Mouse (Mus musculus): ENCODE data around the gene Evpl. TPM values are rescaled to one million over a fixed set of nuclear protein-coding genes. Genes with fewer than 3 reads are reported as not detected.
A peak's percentile ranks its signal among the peaks of the same experiment; 100 is the strongest.

Evpl gene
- polyA plus RNA-seq, 1 experiment from 2014 or later: 0.35 TPM

- no peak overlapping the region for H3K27ac ChIP-seq
- H3K9me3 ChIP-seq: no peaks in the 10 kb centered on the region
- H3K27me3 ChIP-seq: no peaks in the 10 kb centered on the region
- H3K9ac ChIP-seq: peak overlapping the region; percentile 93
- H3K4me2 ChIP-seq: peak overlapping the region; percentile 98
- 63% methylated on average over 12 of the region's 12 CpGs for WGBS
- H3K36me3 ChIP-seq: peaks cover 33% of the 10 kb centered on the region
- ATAC-seq (ENCODE audit: low FRiP score): no peak
- H3K4me1 ChIP-seq (replicated peaks): peaks cover 36% of the 10 kb centered on the region
- peak overlapping the region; percentile 99 for H3K4me3 ChIP-seq
These were observed 35.0 kb upstream of the Evpl start for GRCm38 (mm10) chr11:116272589-116273468.

GRCm38 (mm10) chr11:116269560-116269959, 31.7 kb upstream of the Evpl start:
- 92% methylated on average over 8 of the region's 8 CpGs for WGBS
- H3K4me3 ChIP-seq: no peak overlapping the region
- H3K4me1 ChIP-seq (replicated peaks): peaks cover 32% of the 10 kb centered on the region
- H3K27me3 ChIP-seq: no peaks in the 10 kb centered on the region
- H3K27ac ChIP-seq: no peak overlapping the region
- no peak overlapping the region for H3K4me2 ChIP-seq
- no peak overlapping the region for H3K9ac ChIP-seq
- no peak for ATAC-seq (ENCODE audit: low FRiP score)
- H3K9me3 ChIP-seq: no peaks in the 10 kb centered on the region
- H3K36me3 ChIP-seq: peaks cover 64% of the 10 kb centered on the region

GRCm38 (mm10) chr11:116268313-116268712, 30.4 kb upstream of the Evpl start:
- Histone ChIP-seq H3K4me1 (replicated peaks) (peaks cover 26% of the 10 kb centered on the region), H3K4me3 (no peak overlapping the region), H3K36me3 (peaks cover 76% of the 10 kb centered on the region), H3K4me2 (no peak overlapping the region), H3K27ac (no peak overlapping the region), H3K9ac (no peak overlapping the region), H3K9me3 (no peaks in the 10 kb centered on the region), H3K27me3 (no peaks in the 10 kb centered on the region)
- ATAC-seq (ENCODE audit: low FRiP score): no peak
- 97% methylated on average over 6 of the region's 6 CpGs for WGBS

GRCm38 (mm10) chr11:116267637-116268036, 29.8 kb upstream of the Evpl start:
- no peaks in the 10 kb centered on the region for H3K27me3 ChIP-seq
- no peak overlapping the region for H3K4me3 ChIP-seq
- ATAC-seq (ENCODE audit: low FRiP score): no peak
- H3K4me2 ChIP-seq: no peak overlapping the region
- H3K4me1 ChIP-seq (replicated peaks): peaks cover 20% of the 10 kb centered on the region
- H3K36me3 ChIP-seq: peaks cover 83% of the 10 kb centered on the region
- no peaks in the 10 kb centered on the region for H3K9me3 ChIP-seq
- no peak overlapping the region for H3K27ac ChIP-seq
- no peak overlapping the region for H3K9ac ChIP-seq
- WGBS: 88% methylated on average over 8 of the region's 8 CpGs

- no peaks in the 10 kb centered on the region for H3K27me3 ChIP-seq
- H3K36me3 ChIP-seq: peaks cover 94% of the 10 kb centered on the region
- no peak overlapping the region for H3K4me2 ChIP-seq
- no peak overlapping the region for H3K4me3 ChIP-seq
- 95% methylated on average over 4 of the region's 4 CpGs for WGBS
- H3K9me3 ChIP-seq: no peaks in the 10 kb centered on the region
- H3K4me1 ChIP-seq (replicated peaks): 0 out of 2 replicates have a peak, but pooled peaks cover 4% of the 10 kb centered on the region
- no peak for ATAC-seq (ENCODE audit: low FRiP score)
- H3K27ac ChIP-seq: no peak overlapping the region
- H3K9ac ChIP-seq: no peak overlapping the region
These were observed 28.0 kb upstream of the Evpl start for GRCm38 (mm10) chr11:116265850-116266249.

GRCm38 (mm10) chr11:116265352-116265751, 27.5 kb upstream of the Evpl start:
- 94% methylated on average over 11 of the region's 11 CpGs for WGBS
- Histone ChIP-seq H3K9ac (no peak overlapping the region), H3K27me3 (no peaks in the 10 kb centered on the region), H3K4me3 (no peak overlapping the region), H3K4me1 (replicated peaks) (0 out of 2 replicates have a peak, but pooled peaks cover 4% of the 10 kb centered on the region), H3K27ac (no peak overlapping the region), H3K4me2 (no peak overlapping the region), H3K36me3 (peaks cover 97% of the 10 kb centered on the region), H3K9me3 (no peaks in the 10 kb centered on the region)
- no peak for ATAC-seq (ENCODE audit: low FRiP score)

- H3K4me2 ChIP-seq: no peak overlapping the region
- H3K9ac ChIP-seq: no peak overlapping the region
- H3K4me1 ChIP-seq (replicated peaks): no peaks in the 10 kb centered on the region
- no peaks in the 10 kb centered on the region for H3K9me3 ChIP-seq
- no peak overlapping the region for H3K4me3 ChIP-seq
- WGBS: 90% methylated on average over 7 of the region's 7 CpGs
- H3K36me3 ChIP-seq: peaks cover 93% of the 10 kb centered on the region
- H3K27me3 ChIP-seq: no peaks in the 10 kb centered on the region
- ATAC-seq (ENCODE audit: low FRiP score): no peak
- no peak overlapping the region for H3K27ac ChIP-seq
These were observed 22.4 kb upstream of the Evpl start for GRCm38 (mm10) chr11:116260259-116260658.

- no peaks in the 10 kb centered on the region for H3K4me1 ChIP-seq (replicated peaks)
- no peaks in the 10 kb centered on the region for H3K9me3 ChIP-seq
- H3K4me2 ChIP-seq: no peak overlapping the region
- H3K9ac ChIP-seq: no peak overlapping the region
- peaks cover 95% of the 10 kb centered on the region for H3K36me3 ChIP-seq
- H3K27me3 ChIP-seq: no peaks in the 10 kb centered on the region
- no peak for ATAC-seq (ENCODE audit: low FRiP score)
- 95% methylated on average over 8 of the region's 8 CpGs for WGBS
- H3K4me3 ChIP-seq: no peak overlapping the region
- no peak overlapping the region for H3K27ac ChIP-seq
These were observed 21.6 kb upstream of the Evpl start for GRCm38 (mm10) chr11:116259461-116259860.

- Histone ChIP-seq H3K27ac (no peak overlapping the region), H3K4me3 (no peak overlapping the region), H3K9ac (no peak overlapping the region), H3K4me1 (replicated peaks) (no peaks in the 10 kb centered on the region), H3K36me3 (peaks cover 95% of the 10 kb centered on the region), H3K4me2 (no peak overlapping the region), H3K9me3 (no peaks in the 10 kb centered on the region), H3K27me3 (no peaks in the 10 kb centered on the region)
- WGBS: 94% methylated on average over 9 of the region's 9 CpGs
- ATAC-seq (ENCODE audit: low FRiP score): no peak
These were observed 18.3 kb upstream of the Evpl start for GRCm38 (mm10) chr11:116255982-116256675.

- Histone ChIP-seq H3K4me2 (no peak overlapping the region), H3K36me3 (peaks cover 95% of the 10 kb centered on the region), H3K4me1 (replicated peaks) (no peaks in the 10 kb centered on the region), H3K27me3 (no peaks in the 10 kb centered on the region), H3K27ac (no peak overlapping the region), H3K9ac (no peak overlapping the region), H3K9me3 (no peaks in the 10 kb centered on the region), H3K4me3 (no peak overlapping the region)
- 87% methylated on average over 22 of the region's 22 CpGs for WGBS
- ATAC-seq (ENCODE audit: low FRiP score): no peak
These were observed 17.5 kb upstream of the Evpl start for GRCm38 (mm10) chr11:116255090-116255981.

GRCm38 (mm10) chr11:116254627-116255026, 16.8 kb upstream of the Evpl start:
- Histone ChIP-seq H3K27ac (no peak overlapping the region), H3K4me2 (no peak overlapping the region), H3K27me3 (no peaks in the 10 kb centered on the region), H3K4me1 (replicated peaks) (no peaks in the 10 kb centered on the region), H3K36me3 (peaks cover 95% of the 10 kb centered on the region), H3K4me3 (no peak overlapping the region), H3K9me3 (no peaks in the 10 kb centered on the region), H3K9ac (no peak overlapping the region)
- no peak for ATAC-seq (ENCODE audit: low FRiP score)
- WGBS: 82% methylated on average over 9 of the region's 9 CpGs

GRCm38 (mm10) chr11:116253076-116253600, 15.3 kb upstream of the Evpl start:
- Histone ChIP-seq H3K9ac (no peak overlapping the region), H3K4me2 (no peak overlapping the region), H3K27ac (no peak overlapping the region), H3K4me1 (replicated peaks) (no peaks in the 10 kb centered on the region), H3K27me3 (no peaks in the 10 kb centered on the region), H3K9me3 (no peaks in the 10 kb centered on the region), H3K4me3 (no peak overlapping the region), H3K36me3 (peaks cover 95% of the 10 kb centered on the region)
- ATAC-seq (ENCODE audit: low FRiP score): no peak
- WGBS: 89% methylated on average over 3 of the region's 3 CpGs
